Mouse (Mus musculus) forebrain, embryonic 14.5 days (tissue): ENCODE measurements around the gene Scin. TPM values are rescaled to one million over a fixed set of nuclear protein-coding genes. Genes with fewer than 3 reads are reported as not detected.

ENCODE experiments used
- ATAC-seq: fragments of 200-750 bp; cut with Nextera tagmentation; 2 replicates; pipeline ENCODE4 v1.8.0; 2017; ENCODE audit warnings: mild to moderate bottlenecking, moderate library complexity
- DNase-seq: peaks from one replicate; pipeline ENCODE4 v3.0.0-alpha.2; 2015; ENCODE audit warnings: low spot score
- H3K27ac ChIP-seq: fragments of 300-500 bp; sonication (generic); 2 replicates; pipeline ENCODE4 v1.5.1; 2014; ENCODE audit warnings: low read depth, mild to moderate bottlenecking, control low read depth, low read length, moderate library complexity
- H3K27me3 ChIP-seq: fragments of 300-500 bp; sonication (generic); replicated peaks from 2 replicates; pipeline ENCODE4 v1.6.1; 2014; ENCODE audit warnings: low read length, control low read depth, mixed read lengths; ENCODE audit not compliant: control insufficient read depth, insufficient read depth
- H3K36me3 ChIP-seq: fragments of 300-500 bp; sonication (generic); 2 replicates; pipeline ENCODE4 v1.6.1; 2014; ENCODE audit warnings: low read length, control low read depth; ENCODE audit not compliant: control insufficient read depth, insufficient read depth
- H3K4me1 ChIP-seq: fragments of 300-500 bp; sonication (generic); 2 replicates; pipeline ENCODE4 v1.6.1; 2014; ENCODE audit warnings: antibody characterized with exemption, low read length, control low read depth; ENCODE audit not compliant: control insufficient read depth, insufficient read depth
- H3K4me2 ChIP-seq: fragments of 300-500 bp; sonication (generic); 2 replicates; pipeline ENCODE4 v1.6.1; 2014; ENCODE audit warnings: mild to moderate bottlenecking, control low read depth, low read length
- H3K4me3 ChIP-seq: fragments of 300-500 bp; sonication (generic); 2 replicates; pipeline ENCODE4 v1.5.1; 2014; ENCODE audit warnings: low read depth, low read length, control low read depth
- H3K9ac ChIP-seq: fragments of 300-500 bp; sonication (generic); 2 replicates; pipeline ENCODE4 v1.6.1; 2014; ENCODE audit warnings: mild to moderate bottlenecking, low read length, control low read depth, moderate library complexity
- H3K9me3 ChIP-seq: fragments of 300-500 bp; sonication (generic); replicated peaks from 2 replicates; pipeline ENCODE4 v1.6.1; 2016; ENCODE audit warnings: low read length, control low read depth, mixed read lengths; ENCODE audit not compliant: control insufficient read depth
- WGBS: fragments of 180-500 bp; shearing (Covaris S2); extraction: QIAGEN DNeasy Blood & Tissue Kit; methylation state at CpG from one replicate; pipeline ENCODE4 v1.1.7; 2014; 5-methylcytosine and 5-hydroxymethylcytosine counted together
- polyA plus RNA-seq: library from polyadenylated mRNA; unstranded; fragments of >200 nt; fragmentation: Nextera tagmentation; extraction: Ambion mirVana; gene quantifications from 2 replicates; pipeline ENCODE4 v1.2.1, GENCODE M21; 2014

Scin gene
- polyA plus RNA-seq, 1 experiment from 2014 or later: not detected

DNA sequence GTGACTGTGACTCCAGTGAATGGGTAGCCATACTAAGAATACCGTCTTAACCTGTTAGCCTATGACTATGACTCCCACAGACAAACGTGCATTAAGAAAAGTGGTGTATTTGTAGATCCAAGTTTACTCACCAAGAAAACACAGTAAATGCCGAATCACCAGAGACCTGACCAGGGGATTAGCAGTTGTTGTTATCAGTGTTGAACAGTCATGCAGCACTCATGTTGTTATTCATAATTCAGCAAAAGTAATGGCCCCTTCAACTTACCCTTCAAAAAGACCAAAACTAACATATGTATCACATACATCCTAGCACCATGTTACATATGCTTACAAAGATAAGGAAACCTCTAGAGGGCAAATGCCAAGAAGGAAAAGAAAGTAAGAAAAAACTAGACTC is 106.6 kb downstream of the Scin start:
- ATAC-seq (no peak), DNase-seq (no peak)
- no peaks in the 10 kb centered on the region for H3K4me1 ChIP-seq
- no peak overlapping the region for H3K4me3 ChIP-seq
- H3K4me2 ChIP-seq: no peak overlapping the region
- 88% methylated on average over 3 of the region's 3 CpGs for WGBS
- no peaks in the 10 kb centered on the region for H3K36me3 ChIP-seq
- no peaks in the 10 kb centered on the region for H3K9me3 ChIP-seq
- H3K9ac ChIP-seq: no peak overlapping the region
- H3K27ac ChIP-seq: no peak overlapping the region
- H3K27me3 ChIP-seq: no peaks in the 10 kb centered on the region

DNA sequence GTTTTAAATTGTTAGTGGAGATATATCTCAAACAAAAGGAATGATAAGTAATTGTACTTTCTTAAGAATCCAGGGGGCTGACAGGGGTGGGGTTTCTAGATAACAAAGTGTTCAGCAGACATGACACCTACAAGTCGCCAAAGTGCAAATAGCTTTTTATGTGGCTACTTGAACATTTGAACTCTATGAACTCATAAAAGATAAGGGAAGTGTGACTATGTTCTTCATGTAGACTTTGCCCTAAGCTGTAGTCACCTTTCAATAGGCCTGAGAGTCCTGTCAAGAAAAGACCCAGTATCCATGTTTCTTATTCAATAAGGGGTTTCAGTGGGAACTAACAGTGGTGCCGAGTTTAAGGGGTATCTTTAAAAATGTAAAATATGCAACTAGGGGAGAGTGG is 110.1 kb downstream of the Scin start:
- WGBS: 85% methylated on average over 2 of the region's 2 CpGs
- ATAC-seq (no peak), DNase-seq (no peak)
- Histone ChIP-seq H3K36me3 (no peaks in the 10 kb centered on the region), H3K27me3 (no peaks in the 10 kb centered on the region), H3K4me1 (no peaks in the 10 kb centered on the region), H3K4me2 (no peak overlapping the region), H3K4me3 (no peak overlapping the region), H3K9ac (no peak overlapping the region), H3K27ac (no peak overlapping the region), H3K9me3 (no peaks in the 10 kb centered on the region)

DNA sequence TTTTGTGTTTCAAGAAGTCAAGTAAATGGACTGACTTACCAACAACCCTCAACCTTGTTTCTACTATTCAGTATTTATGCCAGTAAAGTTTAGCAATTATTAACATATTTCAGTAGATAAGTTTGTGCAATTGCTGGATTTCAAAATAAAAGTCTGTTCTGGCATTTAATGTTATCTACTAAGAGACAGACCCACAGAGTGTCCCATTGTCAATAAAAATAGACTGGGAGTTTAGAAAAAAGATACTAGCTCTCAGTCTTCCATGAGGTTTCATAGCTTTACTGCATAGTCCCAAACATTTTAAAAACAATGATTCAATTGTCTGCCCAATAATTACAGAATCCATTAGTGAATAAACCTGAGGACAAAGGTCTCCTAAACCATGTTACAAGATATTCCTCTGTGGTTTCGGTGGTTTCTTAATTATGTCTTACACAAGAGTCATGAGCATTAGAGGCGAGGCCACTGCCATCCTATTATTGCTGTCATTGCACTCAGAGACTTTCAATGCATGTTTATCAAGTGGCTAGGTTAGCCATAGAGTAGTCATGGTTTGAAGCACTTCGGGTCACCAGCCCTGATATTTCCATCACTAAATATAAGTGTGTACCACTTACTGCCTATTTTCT is 110.9 kb downstream of the Scin start:
- 87% methylated on average over 3 of the region's 3 CpGs for WGBS
- no peaks in the 10 kb centered on the region for H3K36me3 ChIP-seq
- H3K4me3 ChIP-seq: no peak overlapping the region

DNA sequence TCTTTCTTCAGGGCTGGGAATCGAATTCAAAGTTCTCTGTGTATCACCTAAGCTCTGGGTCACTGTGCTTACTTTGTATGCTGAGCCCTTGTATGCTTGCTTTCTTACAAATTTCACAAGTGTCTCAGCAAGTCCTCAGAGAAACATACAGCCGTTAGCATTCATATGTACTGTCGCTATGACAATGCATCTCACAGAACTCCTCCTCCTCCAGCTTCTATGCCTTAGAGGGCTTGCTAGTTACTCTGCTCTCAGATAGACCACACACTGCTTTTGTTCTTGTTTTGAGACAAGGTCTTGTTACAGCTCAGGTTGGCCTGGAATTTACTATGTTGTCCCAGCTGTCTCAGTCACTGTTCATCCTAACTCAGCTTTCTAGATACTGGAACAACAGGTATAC is 111.7 kb downstream of the Scin start:
- H3K9me3 ChIP-seq: no peaks in the 10 kb centered on the region
- ATAC-seq (no peak), DNase-seq (no peak)
- no peaks in the 10 kb centered on the region for H3K36me3 ChIP-seq
- no peak overlapping the region for H3K9ac ChIP-seq
- H3K27me3 ChIP-seq: no peaks in the 10 kb centered on the region
- H3K4me3 ChIP-seq: no peak overlapping the region
- no peak overlapping the region for H3K27ac ChIP-seq
- H3K4me1 ChIP-seq: no peaks in the 10 kb centered on the region
- H3K4me2 ChIP-seq: no peak overlapping the region
- 69% methylated on average over 3 of the region's 3 CpGs for WGBS

More for the DNA sequence above, 110.9 kb downstream of the Scin start:
- H3K27me3 ChIP-seq: no peaks in the 10 kb centered on the region
- no peak overlapping the region for H3K9ac ChIP-seq
- no peaks in the 10 kb centered on the region for H3K9me3 ChIP-seq
- DNase-seq (no peak), ATAC-seq (no peak)
- H3K4me1 ChIP-seq: no peaks in the 10 kb centered on the region
- no peak overlapping the region for H3K4me2 ChIP-seq
- H3K27ac ChIP-seq: no peak overlapping the region

DNA sequence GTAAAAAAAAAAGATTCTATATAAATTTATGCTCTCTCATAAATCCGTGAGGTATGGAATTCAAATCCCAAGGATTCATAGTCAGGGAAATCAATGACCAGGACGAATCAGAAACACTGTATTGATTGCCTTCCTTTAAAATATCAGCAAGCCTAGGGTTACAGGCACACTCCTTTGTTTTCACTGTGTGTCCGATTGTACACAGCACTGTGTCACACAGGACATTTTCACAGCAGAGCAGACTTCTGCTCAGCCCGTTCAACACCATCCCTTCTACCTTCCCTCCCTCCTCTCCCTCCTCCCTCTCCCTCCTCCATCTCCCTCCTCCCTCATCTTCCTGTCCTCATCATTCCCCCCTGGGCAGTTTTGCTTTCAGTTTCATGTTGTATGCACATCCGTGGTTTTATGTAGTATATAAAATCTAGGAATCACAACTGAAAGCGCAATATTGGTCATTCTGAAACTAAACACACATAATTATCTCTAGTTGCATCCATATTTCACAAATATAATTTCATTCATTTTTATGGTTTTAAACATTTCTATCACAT is 116.0 kb downstream of the Scin start:
- ATAC-seq: no peak
- WGBS: 82% methylated on average over 6 of the region's 6 CpGs
- DNase-seq: no peak
- Histone ChIP-seq H3K27me3 (no peaks in the 10 kb centered on the region), H3K27ac (no peak overlapping the region), H3K9me3 (no peaks in the 10 kb centered on the region), H3K4me3 (no peak overlapping the region), H3K4me1 (no peaks in the 10 kb centered on the region), H3K36me3 (no peaks in the 10 kb centered on the region), H3K4me2 (no peak overlapping the region), H3K9ac (no peak overlapping the region)

DNA sequence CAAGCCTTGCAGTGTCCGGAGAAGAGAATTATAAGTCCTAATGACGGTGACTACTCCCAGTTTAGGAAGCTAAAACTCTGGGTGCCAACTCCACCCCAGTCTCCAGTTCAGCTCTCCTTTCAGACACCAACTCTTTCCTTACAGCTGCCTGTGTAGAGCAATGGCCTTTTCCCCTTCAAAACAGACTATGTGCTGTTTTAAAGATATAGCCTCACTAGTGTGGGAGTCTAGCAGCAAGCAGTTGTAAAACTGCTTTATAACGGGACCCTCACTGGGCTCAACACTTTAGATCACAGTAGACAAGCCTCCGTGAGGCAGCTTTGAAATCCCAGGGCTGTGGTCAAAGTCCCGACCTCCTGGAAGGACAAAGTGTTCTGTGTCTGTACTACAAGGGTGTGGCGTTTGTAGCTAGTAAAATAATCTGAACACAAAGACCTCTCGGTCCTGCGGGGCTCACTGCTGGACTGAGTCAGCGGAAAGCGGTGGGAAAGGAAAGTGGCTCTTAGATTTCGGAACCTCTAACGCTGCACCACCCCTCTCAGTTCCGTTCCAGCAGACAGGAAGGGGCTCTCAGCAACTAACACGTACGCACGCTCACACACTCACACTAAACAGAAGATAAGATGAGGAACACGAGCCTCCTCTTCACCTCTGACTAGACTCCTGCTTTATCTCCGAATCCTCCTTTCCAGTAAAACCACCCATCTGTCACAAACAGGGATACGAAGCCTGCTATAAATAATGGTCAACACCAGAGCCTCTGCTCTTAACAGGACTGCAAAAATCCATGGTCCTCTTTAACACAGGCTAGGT is 117.2 kb downstream of the Scin start:
- 0 out of 2 replicates have a peak overlapping the region, but pooled peaks have one; percentile 21 for H3K27ac ChIP-seq
- peak overlapping the region; percentile 35 for H3K4me2 ChIP-seq
- H3K27me3 ChIP-seq: no peaks in the 10 kb centered on the region
- H3K9me3 ChIP-seq: no peaks in the 10 kb centered on the region
- H3K4me1 ChIP-seq: no peaks in the 10 kb centered on the region
- DNase-seq (peak; percentile 20), ATAC-seq (peak; percentile 52)
- no peaks in the 10 kb centered on the region for H3K36me3 ChIP-seq
- H3K9ac ChIP-seq: no peak overlapping the region
- H3K4me3 ChIP-seq: no peak overlapping the region
- WGBS: 45% methylated on average over 19 of the region's 19 CpGs

DNA sequence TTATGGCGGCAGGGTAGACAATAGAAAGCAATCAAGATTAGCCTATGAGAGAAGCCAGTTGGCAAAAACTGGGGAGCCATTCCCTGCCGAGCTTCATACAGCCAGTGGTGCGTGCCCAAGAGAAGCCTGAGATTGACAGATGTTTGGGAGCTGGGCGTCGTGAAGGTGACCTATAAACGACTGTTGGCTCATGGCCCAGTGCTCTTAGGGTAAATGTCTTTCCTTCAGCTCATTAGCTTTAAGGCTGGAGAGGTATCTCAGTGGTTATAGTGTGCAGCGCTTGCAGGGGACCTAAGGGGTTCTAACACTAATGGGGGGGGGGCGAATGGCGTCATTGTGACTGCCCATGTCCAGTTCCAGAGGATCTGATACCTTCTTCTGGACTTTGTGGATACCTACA is 118.0 kb downstream of the Scin start:
- ATAC-seq: no peak
- 48% methylated on average over 9 of the region's 9 CpGs for WGBS
- no peak for DNase-seq

DNA sequence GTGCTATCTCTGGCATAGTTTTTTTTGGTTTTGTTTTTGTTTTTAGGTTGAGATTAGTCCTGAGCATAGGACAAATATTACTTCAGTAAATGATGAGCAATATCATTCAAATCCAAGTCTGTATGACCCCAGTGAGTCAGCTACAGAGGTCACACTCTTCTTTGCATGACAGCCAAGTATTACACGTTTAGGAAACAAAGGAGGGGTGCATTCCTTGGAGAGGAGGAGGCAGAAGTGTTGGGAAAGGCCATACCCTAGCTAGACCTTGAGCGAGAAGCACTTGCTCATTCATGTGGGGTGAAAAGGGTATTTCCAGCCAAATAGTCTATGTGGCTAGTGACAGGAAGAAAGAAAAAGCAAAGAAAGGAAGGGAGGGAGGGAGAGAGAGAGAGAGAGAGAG is 124.2 kb downstream of the Scin start:
- Histone ChIP-seq H3K4me1 (no peaks in the 10 kb centered on the region), H3K4me2 (no peak overlapping the region), H3K9me3 (no peaks in the 10 kb centered on the region), H3K27me3 (no peaks in the 10 kb centered on the region), H3K4me3 (no peak overlapping the region), H3K27ac (no peak overlapping the region), H3K9ac (no peak overlapping the region), H3K36me3 (no peaks in the 10 kb centered on the region)
- DNase-seq (no peak), ATAC-seq (no peak)
- WGBS: 67% methylated on average over 2 of the region's 2 CpGs

More for the DNA sequence above, 118.0 kb downstream of the Scin start:
- Histone ChIP-seq H3K4me1 (no peaks in the 10 kb centered on the region), H3K9ac (no peak overlapping the region), H3K36me3 (no peaks in the 10 kb centered on the region), H3K27ac (no peak overlapping the region), H3K9me3 (no peaks in the 10 kb centered on the region), H3K4me2 (no peak overlapping the region), H3K27me3 (no peaks in the 10 kb centered on the region), H3K4me3 (no peak overlapping the region)
